Mouse (Mus musculus) Patski (cell line): Measurements from ENCODE around the gene Sh3tc1. TPM values are rescaled to one million over a fixed set of nuclear protein-coding genes. Genes with fewer than 3 reads are reported as not detected.

Experiments
- ATAC-seq: fragments of 100-300 bp; one replicate; pipeline ENCODE4 v1.8.0; 2021
- CTCF ChIA-PET: fragments of 350-600 bp; sonication (Branson Sonifier 250); formaldehyde crosslinking; loops from one replicate; lab custom pipeline; 2022; ENCODE audit warnings: inconsistent platforms; lab: Charles Lee
- POLR2A ChIA-PET: fragments of 350-600 bp; sonication (Branson Sonifier 250); formaldehyde crosslinking; loops from one replicate; lab custom pipeline; 2022; ENCODE audit warnings: antibody characterized with exemption, inconsistent platforms; lab: Charles Lee
- DNase-seq: peaks from one replicate; pipeline ENCODE4 v3.0.0-alpha.2; 2011; ENCODE audit warnings: low read depth, low spot score
- H3K27me3 ChIP-seq: fragments of 371-371 bp; one replicate; pipeline ENCODE4 v1.5.1; 2021
- CTCF ChIP-seq: fragments of 100-300 bp; IDR thresholded peaks from one replicate; pipeline ENCODE4 v1.5.1; 2021
- in situ Hi-C: fragments of 300-500 bp; cut with MboI; formaldehyde crosslinking; loops from 3 replicates; pipeline ENCODE4 v1.11.1; 2018; ENCODE audit warnings: low pct_unique_long_range_greater_than_20kb, mixed read lengths
- polyA plus RNA-seq: library from polyadenylated mRNA; unstranded; gene quantifications from one replicate; pipeline ENCODE4 v1.2.3, GENCODE M21; 2021

Sh3tc1 gene
- polyA plus RNA-seq, 1 experiment from 2014 or later: 25.1 TPM

DNA sequence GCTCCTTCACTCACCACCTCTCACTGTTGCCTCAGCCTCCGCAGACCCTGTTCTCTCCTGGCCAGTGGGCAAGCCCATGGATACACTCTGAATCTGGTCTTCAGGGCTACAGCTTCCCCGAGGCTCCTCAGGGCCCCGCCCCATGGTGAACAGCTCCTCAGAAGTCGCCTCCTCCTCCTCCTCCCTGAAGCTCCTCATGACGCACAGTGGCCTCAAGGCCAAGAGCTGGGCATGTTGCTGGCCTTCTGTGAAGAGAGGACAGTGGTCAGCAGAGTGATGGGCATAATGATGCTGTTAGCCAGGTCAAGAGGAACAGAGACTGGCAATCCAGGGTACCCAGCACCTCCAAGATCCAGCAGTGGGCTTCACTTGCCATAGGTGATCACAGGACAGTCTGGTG is 15.9 kb downstream of the Sh3tc1 start:
- in situ Hi-C loops: no loop called here
- DNase-seq: no peak
- ChIA-PET POLR2A (no interaction called here), CTCF (interaction anchor here (1.0 to 1.2 kb wide), 2 partner anchors 10 to 23 kb away, joined by 3 read pairs; no protein-coding TSS in a partner anchor)
- H3K27me3 ChIP-seq: no peaks in the 10 kb centered on the region
- ATAC-seq: no peak
- TF ChIP-seq CTCF: no peak

DNA sequence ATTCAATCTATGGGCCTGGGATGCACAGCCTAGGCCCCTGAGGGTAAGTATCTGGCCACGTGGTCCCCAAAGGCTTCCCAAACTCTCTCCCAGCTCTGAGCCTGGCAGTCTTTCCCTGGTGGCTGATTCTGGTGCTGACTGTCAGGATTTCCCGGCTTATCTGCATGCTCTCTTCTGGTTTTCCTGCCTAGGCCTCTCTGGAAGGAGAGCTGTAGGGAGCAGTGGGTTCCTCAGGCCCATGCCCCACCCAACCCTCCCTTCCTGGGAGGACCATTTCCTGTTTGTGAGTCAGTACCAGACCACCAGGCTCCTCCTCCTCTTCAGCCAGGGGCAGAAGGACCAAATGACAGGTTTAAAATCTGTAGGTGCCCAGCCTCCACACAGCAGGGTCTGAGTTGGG is 17.1 kb downstream of the Sh3tc1 start:
- H3K27me3 ChIP-seq: no peaks in the 10 kb centered on the region
- no peak for ATAC-seq
- no peak for TF ChIP-seq CTCF
- ChIA-PET POLR2A (no interaction called here), CTCF (interaction anchor here (1.3 kb wide), 1 partner anchor 12 kb away, joined by 3 read pairs; no protein-coding TSS in a partner anchor)
- DNase-seq: no peak
- in situ Hi-C loops: no loop called here

DNA sequence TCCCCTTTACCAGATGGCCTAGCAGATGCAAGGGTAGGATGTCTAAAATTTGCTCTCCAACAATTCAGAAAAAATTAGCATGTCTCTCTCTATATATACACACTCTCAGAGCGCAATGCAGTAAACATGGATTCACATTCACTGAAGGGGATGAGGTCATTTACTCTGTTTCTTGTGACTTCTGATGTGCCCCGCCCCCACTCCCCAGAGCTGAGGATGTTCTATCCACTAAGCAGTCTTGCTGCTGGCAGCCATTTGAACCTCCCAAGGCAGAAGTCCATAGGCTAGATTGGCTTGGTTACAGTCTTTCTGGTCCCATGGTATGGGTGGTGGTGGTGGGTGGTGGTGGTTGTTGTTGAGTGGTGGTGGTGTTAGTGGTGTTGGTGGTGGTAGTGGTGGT is 17.9 kb downstream of the Sh3tc1 start:
- CTCF ChIA-PET: interaction anchor here (1.3 to 1.6 kb wide), 2 partner anchors 13 to 25 kb away, joined by 3 to 4 read pairs; no protein-coding TSS in a partner anchor
- no peak for TF ChIP-seq CTCF
- ATAC-seq (no peak), DNase-seq (no peak)
- POLR2A ChIA-PET: no interaction called here
- no peaks in the 10 kb centered on the region for H3K27me3 ChIP-seq
- in situ Hi-C loops: no loop called here

DNA sequence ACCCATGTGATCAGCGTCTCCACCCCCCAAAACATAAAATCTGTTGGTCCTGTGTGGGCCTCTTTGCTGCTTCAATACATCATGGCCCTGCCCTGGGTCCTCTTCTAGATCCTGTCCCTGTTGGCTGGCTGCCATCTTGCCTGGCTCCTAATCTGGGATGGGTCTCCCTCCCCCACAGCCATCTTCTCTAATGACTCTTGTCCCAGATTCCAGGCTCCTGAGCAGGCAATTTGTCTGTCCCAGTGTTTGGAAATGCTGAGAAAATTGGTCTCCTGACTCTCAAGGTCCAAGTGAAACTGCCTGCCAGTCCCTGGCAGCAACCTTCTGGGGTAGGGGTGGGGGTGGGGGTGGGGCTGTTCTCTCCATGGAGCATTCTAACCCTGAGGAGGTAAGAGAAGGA is 19.9 kb downstream of the Sh3tc1 start:
- DNase-seq: no peak
- POLR2A ChIA-PET: interaction anchor here (0.7 kb wide), 1 partner anchor 14 kb away, joined by 3 read pairs; no protein-coding TSS in a partner anchor
- in situ Hi-C loops: loop anchor here (5.0 kb wide), 1 partner anchor 37 kb away; the partner anchor contains the start of gene Ablim2
- no peak for ATAC-seq
- H3K27me3 ChIP-seq: no peaks in the 10 kb centered on the region
- CTCF ChIA-PET: interaction anchor here (0.9 to 3.4 kb wide), 3 partner anchors 10 to 124 kb away, joined by 3 to 17 read pairs (median 8); no protein-coding TSS in a partner anchor
- no peak for TF ChIP-seq CTCF

DNA sequence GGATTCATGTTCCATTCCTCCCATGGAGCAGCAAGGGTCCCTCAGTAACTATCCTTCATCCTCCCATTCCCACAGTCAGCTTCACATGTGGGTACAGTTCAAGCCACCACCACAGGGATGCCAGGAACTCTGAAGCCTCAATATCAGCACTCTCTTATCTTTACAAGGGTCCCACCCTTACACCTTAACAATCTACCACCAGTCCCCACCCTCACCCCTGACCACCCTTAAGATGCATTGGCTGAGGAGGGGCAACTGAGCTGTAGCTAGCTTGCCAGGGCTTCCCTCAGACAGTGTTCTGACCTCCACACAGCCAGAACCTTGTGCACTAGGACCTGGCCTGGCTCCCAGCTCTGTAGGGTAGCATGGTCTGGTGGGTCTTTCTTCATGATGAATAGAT is 20.4 kb downstream of the Sh3tc1 start:
- in situ Hi-C loops: loop anchor here (5.0 kb wide), 1 partner anchor 38 kb away; the partner anchor contains the start of gene Ablim2
- no peaks in the 10 kb centered on the region for H3K27me3 ChIP-seq
- CTCF ChIA-PET: interaction anchor here (0.9 to 3.4 kb wide), 4 partner anchors 9 to 123 kb away, joined by 3 to 17 read pairs (median 6); no protein-coding TSS in a partner anchor
- POLR2A ChIA-PET: no interaction called here
- no peak for ATAC-seq
- no peak for TF ChIP-seq CTCF
- no peak for DNase-seq

DNA sequence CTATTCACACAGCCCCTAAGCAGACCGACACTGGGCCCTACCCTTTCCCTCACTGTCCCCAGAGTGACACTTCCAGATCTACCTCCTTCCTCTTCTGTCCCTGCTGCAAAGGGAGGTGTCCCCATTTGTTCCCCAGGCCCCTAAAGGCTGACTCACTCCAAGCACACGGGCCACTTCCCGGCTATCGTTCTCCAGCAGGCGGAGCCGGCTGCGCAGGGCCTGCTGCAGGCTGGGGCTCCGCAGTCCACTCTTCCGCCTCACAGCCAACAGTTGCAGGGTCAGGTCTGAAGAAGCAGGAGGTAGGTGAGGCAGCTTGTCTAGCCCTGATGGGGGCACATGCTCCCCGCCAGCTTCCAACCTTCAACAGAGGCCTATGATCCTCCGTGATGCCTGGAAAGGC is 21.0 kb downstream of the Sh3tc1 start:
- ATAC-seq: no peak
- ChIA-PET CTCF (interaction anchor here (0.9 to 3.4 kb wide), 4 partner anchors 9 to 123 kb away, joined by 3 to 17 read pairs (median 6); no protein-coding TSS in a partner anchor), POLR2A (no interaction called here)
- no peak for TF ChIP-seq CTCF
- H3K27me3 ChIP-seq: no peaks in the 10 kb centered on the region
- DNase-seq: no peak
- in situ Hi-C loops: loop anchor here (5.0 kb wide), 1 partner anchor 38 kb away; the partner anchor contains the start of gene Ablim2

DNA sequence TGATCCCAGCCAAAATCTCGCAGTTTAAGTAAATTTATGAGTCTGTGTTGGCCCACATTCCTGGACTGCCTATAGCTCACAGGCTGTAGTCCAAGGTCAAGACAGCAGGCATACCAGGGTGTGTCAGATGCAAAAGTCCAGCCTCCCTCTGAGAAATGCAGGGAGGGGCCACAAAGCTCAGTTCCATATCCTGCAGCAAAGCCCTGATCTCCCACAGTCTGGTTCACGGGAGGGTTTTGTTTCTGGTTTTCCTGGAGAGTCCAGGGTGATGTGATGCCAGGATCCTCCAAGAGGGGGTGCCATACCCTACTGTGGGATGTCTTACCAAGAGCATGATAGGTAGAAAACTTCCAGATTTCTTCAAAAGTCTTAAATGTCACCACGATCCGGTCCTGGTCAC is 21.8 kb downstream of the Sh3tc1 start:
- ChIA-PET CTCF (interaction anchor here (0.7 to 3.4 kb wide), 4 partner anchors 8 to 123 kb away, joined by 3 to 17 read pairs (median 3); no protein-coding TSS in a partner anchor), POLR2A (no interaction called here)
- ATAC-seq (peak; percentile 9), DNase-seq (no peak)
- no peaks in the 10 kb centered on the region for H3K27me3 ChIP-seq
- no peak for TF ChIP-seq CTCF
- in situ Hi-C loops: loop anchor here (5.0 kb wide), 1 partner anchor 39 kb away; the partner anchor contains the start of gene Ablim2

DNA sequence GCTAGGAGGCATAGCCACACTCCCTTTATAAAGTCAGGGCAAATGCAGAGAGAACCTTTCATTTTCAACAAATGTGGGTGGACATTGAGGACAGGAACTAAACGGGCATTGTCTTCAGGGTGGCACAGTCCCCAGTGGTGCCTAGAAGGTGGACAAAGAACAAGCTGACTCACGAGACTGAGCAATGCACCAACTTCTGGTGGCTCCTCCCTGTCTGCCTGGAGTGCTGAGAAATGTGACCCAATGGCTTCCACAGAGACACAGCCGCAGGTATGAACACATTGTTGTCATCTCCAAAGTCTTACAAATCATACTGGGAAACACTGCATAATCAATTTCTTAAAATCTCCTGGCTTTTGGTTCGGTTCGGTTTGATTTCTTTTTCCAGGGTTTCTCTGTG is 22.3 kb downstream of the Sh3tc1 start:
- ChIA-PET CTCF (interaction anchor here (0.7 to 3.4 kb wide), 4 partner anchors 8 to 122 kb away, joined by 3 to 17 read pairs (median 3); no protein-coding TSS in a partner anchor), POLR2A (no interaction called here)
- DNase-seq: no peak
- TF ChIP-seq CTCF: no peak
- no peak for ATAC-seq
- in situ Hi-C loops: loop anchor here (5.0 kb wide), 1 partner anchor 40 kb away; the partner anchor contains the start of gene Ablim2
- no peaks in the 10 kb centered on the region for H3K27me3 ChIP-seq

DNA sequence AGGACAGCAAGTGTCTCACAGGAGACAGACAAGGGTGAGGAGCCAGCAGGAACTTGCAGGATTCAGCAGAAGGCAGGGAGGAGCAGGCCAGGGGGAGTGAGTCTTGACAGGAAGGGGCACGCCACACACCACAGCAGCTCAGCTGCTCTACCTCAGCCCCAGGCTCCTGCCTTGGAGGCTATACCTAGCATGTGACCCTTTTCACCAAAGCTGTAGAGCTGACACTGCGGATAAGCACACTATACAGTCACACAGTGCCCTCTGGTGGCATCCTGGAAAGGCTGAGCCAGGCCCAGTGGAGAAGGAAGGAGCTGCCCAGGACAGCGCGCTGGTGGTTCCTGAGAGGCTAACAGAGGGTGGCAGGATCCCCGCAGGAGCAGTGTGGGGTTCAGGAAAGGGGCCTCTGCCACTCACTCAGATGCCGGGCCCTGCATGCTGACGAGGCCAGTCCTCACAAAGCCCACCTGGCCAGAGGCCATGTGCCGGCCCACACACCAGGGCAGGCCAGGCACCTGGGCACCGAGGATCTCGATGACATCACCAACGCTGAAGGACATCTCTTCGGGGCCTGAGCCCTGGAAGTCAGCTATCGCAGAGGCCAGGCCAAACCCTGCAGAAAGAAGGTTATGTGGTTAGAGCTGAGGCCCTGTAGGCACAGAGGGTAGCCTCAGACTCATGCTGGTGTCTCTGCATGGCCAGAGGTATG is 26.0 kb downstream of the Sh3tc1 start:
- CTCF ChIA-PET: interaction anchor here (0.6 to 6.5 kb wide), 25 partner anchors 10 to 178 kb away, joined by 3 to 61 read pairs (median 4); partner anchors contain the start of gene Sh3tc1
- in situ Hi-C loops: loop anchor here (5.0 kb wide), 1 partner anchor 122 kb away; no protein-coding TSS in a partner anchor
- POLR2A ChIA-PET: no interaction called here
- no peak for DNase-seq
- no peaks in the 10 kb centered on the region for H3K27me3 ChIP-seq
- no peak for TF ChIP-seq CTCF
- peak; percentile 74 for ATAC-seq

DNA sequence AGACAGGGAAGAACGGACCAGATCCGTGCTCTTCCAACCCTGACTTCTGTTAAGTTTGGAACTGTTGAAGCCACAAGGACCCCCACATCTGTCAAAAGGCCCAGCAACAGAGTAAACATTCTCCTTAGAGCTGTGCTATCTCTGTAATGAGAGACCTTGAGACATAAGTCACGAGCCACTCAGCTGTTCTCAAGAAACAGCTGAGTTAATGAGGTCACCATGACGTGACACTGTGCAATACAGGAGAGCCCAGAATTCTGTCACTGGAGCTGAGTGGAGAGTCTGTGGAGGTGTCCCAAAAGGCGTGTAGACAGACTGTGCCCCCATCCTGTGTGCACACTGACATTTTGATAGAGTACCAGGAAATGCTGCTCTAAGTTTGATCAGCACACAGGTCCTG is 27.3 kb downstream of the Sh3tc1 start:
- no peak for ATAC-seq
- DNase-seq: no peak
- no peaks in the 10 kb centered on the region for H3K27me3 ChIP-seq
- ChIA-PET POLR2A (no interaction called here), CTCF (interaction anchor here (2.0 to 6.5 kb wide), 4 partner anchors 13 to 117 kb away, joined by 7 to 61 read pairs (median 24); no protein-coding TSS in a partner anchor)
- in situ Hi-C loops: loop anchor here (5.0 kb wide), 1 partner anchor 120 kb away; no protein-coding TSS in a partner anchor
- no peak for TF ChIP-seq CTCF
